Mouse (Mus musculus) spleen, adult 12 weeks (tissue): ENCODE measurements around the gene Siglece.

ENCODE experiments used
- DNase-seq: peaks from one replicate; pipeline ENCODE4 v3.0.0; 2022; ENCODE audit warnings: low spot score

Gene Siglece

DNA sequence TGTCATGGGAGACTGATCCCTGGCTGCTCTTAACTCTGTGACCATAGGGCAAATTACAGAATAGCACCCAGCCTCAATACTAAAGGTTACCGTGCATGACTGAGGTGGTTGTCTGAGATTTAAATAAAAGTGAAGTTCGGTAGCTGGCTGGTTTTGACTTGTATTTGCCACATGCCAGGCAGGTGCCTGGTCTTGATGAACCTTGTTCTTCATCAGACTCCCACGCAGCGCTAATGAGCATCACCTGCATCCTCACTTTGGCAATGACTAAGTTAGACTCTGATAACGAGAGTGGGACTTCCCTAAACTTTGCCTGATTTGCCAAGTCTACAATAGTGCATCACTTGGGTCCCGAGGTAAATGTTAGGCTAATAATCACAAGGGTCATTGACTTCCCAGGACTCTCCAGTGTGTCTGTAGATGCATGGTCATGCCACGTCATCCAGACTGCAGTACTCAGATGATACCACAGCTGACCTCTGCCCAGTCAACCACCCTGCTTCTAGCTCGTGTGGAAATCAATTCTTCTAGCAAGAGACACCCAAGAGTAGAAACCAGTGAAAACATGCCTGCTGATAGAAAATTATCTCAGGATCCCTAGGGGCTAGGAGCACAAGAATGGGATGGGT is 34.1 kb downstream of the Siglece start:
- DNase-seq, result no peak

DNA sequence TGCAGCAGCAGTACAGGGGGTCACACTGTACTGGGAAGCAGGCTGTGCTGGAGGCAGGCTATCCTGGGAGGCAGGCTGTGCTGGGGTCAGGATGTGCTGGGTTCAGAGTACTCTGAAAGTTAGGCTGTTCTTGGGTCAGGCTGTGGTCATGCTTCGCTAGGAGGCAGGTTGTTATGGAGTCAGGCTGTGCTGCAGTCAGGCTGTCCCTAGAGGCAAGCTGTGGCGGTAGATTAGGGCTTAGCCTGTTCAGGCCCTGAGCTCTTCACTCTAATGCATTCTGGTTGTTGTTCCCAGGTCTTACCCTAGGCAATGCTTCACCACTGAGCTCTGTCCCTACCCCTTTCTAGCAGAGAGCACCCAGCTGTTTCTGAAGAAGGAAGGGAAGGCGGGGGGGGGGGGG is 34.9 kb downstream of the Siglece start:
- DNase-seq, result no peak

DNA sequence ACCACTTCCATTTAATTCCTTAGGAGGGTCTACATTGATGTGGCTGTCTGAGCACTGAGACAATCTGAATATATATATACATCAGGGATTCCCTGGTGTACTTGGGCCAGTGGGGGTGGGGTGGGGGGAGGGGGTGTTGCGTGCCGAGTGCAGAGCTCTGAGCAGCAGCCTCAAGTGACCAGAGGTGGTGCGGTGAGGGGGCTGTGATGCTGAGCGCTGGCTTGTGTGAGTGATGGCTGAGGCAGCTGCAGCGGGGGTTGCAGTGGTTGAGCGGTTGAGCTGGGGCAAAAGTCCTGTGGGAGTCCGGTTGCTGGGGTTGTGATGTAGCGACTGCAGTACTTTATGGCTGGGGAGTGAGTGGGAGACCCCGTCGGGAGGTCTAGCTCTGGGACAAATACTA is 36.1 kb downstream of the Siglece start:
- no peak for DNase-seq

DNA sequence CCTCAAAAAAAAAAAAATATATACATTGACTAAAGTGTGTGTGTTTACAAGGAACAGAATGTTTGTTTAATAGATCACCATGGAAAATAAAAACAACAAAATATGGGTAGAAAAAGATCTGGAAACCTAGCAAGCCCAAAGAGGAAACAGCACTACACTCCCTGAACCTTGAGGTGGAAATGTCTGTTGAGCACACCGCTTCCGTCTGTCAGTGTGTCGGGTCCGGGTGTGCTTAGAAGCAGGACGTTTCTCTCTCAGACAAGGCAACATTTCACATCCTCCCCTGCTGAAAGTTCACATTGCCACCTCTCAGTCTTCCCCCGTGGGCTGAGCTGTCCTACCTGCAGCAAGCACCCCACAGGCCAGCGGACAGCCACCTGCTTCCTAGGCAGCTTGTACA is 37.0 kb downstream of the Siglece start:
- no peak for DNase-seq

DNA sequence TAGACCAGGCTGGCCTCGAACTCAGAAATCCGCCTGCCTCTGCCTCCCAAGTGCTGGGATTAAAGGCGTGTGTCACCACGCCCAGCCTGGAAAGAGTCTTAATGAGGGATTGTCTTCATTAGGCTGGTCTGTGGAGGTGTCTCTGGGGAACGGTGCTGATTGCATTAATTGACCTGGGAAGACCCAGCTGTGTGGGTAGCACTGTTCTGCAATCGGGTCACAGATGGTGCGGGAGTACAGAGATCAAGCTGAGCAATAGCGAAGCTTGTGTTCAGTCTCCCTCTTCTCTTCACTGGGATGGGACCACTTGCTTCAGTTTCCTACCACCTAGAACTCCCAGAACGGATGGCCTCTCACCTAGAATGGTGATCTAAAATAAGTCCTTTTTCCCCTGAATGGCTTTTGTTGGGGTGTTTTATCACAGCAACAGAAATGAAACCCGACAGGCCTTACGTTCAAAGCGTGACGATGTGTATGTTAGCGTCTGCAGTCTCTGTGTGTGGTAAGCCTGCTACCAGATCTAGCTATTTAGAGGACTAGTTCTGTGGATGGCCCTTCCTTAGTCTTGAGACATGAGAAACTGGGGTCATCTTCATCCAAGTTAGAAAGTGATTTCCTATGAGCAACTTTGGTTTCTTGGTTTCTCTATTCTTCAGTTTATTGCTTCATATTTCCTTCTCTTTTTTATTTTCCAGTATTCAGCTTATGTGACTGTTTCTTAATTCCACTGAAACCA is 46.0 kb downstream of the Siglece start:
- DNase-seq, result no peak

DNA sequence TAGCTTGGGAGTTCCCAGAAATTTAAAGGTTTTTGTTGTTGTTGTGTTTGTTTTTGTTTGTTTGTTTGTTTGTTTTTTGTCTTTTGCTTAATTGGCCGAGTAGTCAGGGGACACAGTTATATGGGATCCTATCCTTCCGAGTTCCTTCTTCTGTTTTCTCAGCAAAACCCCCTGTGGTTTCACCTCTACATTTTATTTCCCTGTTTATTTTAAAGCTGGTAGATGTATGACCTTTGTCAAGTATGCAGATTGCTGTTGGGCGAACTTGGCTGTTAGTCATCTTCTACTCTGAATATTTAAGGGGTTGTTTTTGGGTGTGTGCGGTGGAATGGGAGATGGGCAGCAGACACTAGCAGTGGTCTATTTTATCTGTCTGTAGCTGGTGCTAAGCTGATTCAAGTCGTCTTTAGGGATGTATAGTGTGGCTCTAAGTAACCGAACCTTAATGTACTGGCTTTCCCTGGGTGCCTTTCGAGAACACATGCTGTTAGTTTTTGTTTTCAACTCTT is 51.6 kb downstream of the Siglece start:
- DNase-seq, result no peak

DNA sequence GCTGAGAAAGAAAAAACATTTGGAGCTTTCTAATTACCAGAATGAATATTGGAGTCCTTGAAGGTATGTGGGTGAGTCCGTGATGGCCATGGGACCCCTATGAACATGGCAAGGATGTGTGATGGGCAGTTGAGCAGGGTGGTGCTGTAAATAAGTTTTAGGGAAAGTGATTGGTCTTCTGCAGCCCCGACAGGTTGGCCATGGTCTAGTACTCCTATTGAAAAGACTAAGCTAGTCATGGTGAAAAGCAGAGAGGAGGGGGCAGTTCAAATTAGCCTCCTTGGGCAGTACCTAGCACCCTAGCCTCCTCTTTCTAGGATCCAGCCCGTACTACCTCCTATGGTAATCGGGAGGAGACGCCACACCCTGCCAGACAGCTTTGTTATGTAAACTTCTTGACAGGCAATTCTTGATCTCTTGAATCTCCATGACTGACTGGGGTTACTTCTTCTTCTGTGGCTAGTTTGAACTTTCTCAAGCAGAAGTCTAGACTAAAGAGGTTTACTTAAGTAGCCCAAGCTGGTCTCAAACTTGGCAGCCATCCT is 52.1 kb downstream of the Siglece start:
- DNase-seq, result no peak

DNA sequence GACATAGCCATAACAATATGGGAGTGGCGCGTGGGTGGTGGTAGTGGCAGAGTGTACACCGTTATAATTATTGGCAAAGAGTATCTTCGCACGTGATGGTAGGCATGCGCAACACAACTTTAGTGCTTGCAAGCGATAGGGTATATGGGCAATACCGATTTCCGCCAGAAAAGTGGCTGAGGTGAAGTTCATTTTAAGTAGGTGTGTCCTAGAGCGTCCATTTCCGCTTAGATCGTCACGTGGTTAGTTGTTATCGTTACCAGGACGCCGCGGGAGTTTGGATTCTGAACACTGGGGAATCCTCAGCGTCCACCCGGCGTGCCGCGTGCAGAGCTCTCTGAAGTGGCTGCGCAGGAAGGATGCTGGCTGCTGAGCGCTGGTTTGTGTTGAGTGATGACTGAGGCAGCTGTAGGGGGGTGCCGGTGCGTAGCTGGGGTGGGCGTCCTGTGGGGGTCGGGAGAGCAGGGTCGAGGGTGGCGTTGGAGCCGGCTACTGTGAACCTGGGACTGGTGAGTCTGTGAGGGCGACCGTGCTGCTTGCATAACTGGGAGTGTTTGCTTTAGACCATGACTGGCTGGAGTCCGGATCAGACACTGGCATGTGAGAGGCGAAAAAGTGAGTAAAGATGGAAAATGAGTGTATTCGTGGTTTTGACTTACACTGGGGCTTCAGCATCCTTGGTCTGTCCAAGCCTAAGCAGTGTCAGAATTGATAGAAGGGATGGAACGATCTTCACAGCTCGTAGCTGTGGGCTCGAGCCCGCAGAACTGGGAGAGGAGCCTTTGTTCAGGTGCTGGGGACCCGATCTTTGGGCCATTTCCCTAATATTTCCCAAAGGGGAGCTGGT is 52.8 kb downstream of the Siglece start, which contains the start of gene Zfp819:
Zfp819 (plus strand) TSS at position 274 of the 847 bp plus-strand sequence.
- no peak for DNase-seq

DNA sequence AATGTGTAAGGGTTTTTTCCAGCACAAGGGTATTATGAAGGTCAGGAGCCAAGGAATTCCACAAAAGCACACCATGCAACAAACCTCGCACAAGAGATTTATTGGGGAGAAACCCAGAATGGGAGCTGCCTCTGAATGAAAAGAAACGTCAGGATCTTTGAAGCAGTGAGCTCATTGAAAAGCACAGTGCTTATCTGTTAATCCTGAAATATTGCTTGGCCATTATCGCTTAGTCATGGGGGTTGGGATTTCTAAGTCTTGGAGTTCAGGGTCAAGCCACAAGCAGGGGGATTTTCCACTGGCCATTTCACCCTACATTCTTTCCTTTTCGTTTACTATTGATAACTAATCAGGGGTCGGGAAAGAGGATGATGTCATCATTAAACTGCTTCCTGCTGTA is 58.1 kb downstream of the Siglece start:
- no peak for DNase-seq
